Mouse (Mus musculus) liver, embryonic 14.5 days (tissue): ENCODE measurements at regions not wholly inside any gene's neighbourhood (a gene's known extent, or its start where the extent isn't known, plus 50 kb on each side); places are given as distances from the start of the nearest gene placed in this dataset.

Experiments
- CTCF ChIP-seq: IDR thresholded peaks from 2 replicates; pipeline ENCODE4 v1.5.1; 2016; ENCODE audit warnings: antibody characterized with exemption, low read depth, control low read depth
- EP300 ChIP-seq: IDR thresholded peaks from 2 replicates; pipeline ENCODE4 v1.6.1; 2016; ENCODE audit warnings: antibody characterized with exemption, low read depth

GRCm38 (mm10) chr3:154440899-154441298 is 110.4 kb upstream of the Lhx8 start:
- TF ChIP-seq CTCF (no peak), EP300 (no peak)
